Mouse (Mus musculus): ENCODE results near the gene Enox1.

Gene Enox1

DNA sequence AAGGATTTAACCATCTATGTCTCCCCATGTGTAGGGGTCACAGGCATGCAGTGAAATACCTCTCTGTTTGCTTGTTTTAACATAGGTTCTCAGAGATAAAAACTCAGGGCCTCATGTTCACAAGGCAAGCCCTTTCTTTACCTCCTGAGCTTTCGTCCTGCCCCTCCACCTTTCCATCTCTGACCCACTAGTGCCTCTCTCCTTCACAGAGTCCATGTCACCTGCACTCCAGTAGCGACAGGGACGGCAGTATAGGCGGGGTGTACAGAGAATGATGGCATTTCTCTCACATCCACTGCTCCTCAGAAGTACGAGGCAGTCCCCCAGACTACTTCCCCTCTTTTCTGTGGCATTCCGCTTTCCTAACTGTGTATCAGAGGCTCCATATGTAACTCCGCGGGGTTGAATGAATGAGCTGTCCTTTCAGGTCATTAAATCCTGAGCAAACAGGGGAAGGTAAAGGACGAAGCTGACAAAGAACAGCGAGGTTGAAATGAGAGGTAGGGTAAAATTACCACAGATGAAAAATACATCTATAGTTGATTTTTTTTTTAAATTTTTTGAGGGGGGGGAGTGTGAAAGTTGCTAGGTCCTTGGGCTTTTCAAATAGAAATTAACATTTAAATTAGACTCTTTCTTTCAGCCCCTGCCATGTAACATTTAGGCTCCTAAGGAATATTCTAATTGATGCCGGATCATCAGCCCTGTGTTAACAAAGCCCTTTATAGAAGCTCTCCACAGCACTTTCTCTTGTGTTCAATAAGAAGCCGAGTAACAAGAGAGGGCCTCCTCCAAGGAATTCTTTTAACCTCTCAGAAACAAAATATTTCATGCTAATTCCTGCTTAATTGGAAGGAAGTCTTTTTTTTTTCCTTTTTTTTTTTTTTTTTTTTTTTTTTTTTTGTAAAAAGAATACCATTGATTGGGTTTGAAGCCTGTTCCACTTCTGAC, 470.3 kb downstream of the Enox1 start:
- no peak for DNase-seq (ENCODE audit: low spot score)

DNA sequence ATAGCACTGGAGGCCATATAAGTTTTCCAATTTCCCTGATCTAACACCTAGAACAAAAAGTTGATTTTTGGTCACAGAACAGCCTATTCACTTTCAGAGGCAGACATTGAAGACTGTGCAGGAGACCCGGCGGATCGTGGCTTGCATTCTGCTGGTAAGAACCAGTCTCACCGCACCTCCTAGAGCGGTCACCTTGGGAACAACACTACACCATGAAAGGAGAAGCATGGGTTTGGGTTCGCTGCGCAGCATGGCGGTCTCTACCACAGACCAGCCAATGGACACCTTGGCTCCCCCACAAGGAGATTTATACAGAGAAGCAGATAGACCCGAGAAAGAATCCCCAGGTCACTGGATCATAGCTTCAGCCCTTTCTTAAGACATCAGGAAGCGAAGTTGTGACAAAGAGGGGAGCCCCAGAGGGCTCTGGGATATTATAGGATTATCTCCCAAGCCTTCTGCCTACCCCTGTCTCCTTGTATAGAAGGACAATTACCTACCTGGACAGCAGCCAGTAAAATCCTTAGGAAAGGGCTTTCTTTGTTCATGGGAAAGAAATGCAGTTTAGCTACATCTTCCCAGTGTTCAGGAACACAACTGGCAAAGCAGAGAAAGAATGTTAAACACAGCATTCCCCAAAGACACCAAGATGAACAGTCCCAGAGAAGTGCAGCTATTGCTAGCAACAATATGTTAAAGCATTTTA, 476.1 kb downstream of the Enox1 start:
- no peak for DNase-seq (ENCODE audit: low spot score)

DNA sequence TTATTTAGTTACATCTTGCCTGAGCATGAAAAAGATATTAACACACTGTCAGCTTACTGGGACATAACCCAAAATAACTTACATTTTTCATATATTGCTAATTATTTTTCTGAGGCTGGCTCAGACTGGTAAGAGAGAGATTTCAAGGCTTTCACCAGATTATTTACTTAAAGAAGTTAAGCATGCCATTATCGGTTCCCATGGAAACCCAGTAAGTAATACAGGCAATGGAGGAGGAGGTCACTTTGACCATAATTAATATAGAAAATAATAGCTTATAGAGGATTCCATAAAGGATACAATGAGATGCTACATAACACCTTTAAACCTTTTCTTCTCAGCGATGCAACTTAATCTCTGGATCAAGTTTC, 476.6 kb downstream of the Enox1 start:
- no peak for DNase-seq (ENCODE audit: low spot score)

DNA sequence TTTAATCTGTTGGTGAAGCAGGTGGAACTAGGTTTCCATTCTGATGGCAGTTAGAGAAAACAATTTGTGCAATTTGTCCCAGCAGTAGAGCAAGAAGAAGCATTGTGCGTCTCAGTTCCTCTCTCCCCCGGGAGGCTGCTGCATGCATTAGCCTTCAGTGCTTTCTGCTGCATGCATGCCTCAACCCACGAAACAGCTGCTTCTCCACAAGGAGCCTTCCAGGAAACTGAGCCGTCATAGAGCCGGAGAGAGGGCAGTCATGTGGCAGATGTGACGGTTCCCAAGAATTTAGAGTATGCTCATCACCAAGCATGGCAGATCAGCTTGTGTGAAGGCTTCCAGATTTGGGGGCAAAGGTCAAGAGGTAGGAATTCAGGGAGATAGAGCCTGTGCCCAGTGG, 480.4 kb downstream of the Enox1 start:
- no peak for DNase-seq (ENCODE audit: low spot score)

DNA sequence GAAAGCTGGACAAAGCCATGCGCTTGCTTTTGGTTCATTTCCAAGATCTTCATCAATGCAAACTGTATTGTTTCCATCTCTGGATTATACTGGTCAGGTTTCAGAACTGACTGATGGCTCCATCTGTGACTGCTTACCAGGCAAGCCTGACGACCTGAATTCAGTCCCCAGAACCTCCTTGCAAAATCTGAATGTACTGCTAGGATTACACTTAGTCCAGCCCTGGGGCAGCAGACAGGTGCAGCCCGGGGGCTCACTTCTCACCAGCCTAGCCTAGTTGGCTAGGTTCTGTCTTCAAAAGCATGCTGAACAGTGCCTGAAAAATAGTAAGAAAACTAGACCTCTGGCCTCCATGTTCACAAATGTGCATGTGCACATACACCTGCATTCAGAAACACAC, 481.6 kb downstream of the Enox1 start:
- DNase-seq (ENCODE audit: low spot score), result no peak

DNA sequence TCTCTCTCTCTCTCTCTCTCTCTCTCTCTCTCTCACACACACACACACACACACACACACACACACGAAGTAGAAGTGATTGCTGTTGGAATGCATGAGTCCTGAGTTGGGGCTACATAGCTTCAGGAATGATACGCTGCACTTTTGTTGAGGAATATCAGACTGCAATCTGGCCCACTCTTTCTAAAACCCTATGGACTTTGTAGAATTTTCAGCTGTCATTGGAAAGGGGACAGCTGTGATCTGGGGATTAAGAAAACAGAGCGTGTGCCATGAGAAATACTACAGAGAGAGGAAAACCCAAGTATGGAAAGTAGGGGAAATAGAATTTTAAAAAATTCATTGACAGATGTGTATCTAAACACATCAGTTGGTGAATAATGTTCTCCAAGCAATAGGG, 482.1 kb downstream of the Enox1 start:
- no peak for DNase-seq (ENCODE audit: low spot score)

DNA sequence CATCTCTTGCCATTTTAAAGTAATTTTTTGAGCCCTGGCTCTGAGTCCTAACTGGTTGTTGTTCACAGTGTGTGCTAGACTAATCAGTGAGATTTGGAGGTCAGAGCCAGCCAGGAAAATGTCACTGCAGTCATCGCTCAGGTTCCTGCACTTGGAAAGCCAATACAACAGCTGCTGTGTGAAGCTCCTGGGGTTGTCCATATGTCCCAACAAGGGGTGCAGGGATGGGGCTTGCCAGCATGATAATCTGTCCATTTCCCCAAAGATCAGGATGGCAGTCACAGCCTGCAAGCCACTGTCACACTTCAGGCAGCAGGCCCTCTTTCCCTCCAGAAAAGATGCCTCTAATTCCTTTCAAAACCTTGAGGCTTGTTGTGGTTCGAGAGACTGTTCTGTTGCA, 483.0 kb downstream of the Enox1 start:
- DNase-seq (ENCODE audit: low spot score), result no peak

DNA sequence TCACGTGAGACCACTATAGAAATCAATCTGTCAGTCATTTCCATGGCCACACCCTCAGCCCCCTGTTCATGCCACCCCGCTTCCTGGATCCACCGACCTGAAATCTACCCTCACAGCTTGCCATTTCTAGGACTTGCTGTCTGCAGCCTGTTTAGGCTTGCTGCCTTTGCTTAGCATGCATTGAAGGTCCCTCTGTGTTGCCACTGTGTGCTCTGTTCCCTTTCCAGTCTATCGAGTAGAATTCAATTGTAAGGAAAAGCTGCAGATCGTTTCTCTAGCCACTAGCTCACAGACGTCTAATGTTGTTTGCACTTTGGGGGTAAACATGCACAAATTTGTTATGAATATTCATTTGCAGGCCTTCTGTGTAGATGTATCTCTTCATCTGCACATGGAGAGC, 485.8 kb downstream of the Enox1 start:
- DNase-seq (ENCODE audit: low spot score), result no peak

DNA sequence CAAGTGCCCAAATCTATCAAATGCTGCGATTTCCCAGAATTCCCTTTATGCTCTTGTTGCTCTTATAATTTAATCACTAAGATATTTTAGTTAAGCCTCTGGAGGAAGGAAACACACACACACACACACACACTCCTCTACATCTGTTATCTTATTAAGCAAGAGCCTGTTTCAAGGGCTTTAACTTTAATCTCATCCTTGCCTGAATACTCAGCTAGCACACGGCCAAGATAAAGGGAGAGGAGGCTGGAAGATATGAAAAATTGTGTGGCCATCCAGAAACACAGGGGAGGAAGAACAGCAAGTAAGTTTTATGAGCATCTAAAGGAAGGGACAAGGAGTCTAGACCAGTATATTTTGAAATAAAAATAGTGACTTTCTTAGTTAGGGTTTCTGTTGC, 489.6 kb downstream of the Enox1 start:
- DNase-seq (ENCODE audit: low spot score), result no peak

DNA sequence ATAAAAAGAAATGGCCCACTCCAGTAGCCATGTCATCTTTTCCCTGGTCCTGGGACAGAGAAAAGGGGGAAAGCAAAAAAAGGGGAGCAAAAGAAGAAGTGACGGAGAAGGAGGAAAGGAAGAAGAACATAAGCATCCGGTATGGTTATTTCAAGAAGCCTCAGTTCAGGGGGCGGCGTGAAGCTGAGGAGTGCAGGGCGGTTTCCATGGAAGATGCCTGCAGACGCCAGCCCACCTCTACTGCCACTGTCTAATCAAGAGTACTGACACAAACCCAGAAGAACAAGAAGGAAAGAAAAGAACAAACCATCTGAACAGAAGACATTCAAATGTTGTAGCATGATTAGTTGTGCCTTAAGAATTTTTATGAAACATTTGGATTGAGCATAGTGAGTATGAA, 490.5 kb downstream of the Enox1 start:
- no peak for DNase-seq (ENCODE audit: low spot score)

DNA sequence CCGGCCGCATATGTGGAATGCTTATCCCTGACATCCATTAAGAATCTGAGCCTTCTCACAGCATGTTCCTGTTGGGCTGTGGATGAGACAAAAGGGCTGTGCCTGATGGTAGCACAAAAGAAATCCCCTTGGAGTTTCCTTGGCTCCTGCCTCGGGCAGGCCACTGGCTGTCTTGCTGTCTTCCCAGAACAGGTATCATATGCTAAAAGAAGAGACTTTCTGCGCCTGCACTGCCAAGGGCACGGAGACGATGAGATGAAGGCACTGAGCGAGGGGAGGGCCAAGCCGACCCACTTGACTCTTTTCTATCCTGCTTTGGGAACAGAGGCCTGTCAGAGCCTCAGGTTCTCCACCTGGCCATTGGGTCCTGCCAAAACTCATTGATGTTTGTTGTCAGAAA, 491.7 kb downstream of the Enox1 start:
- no peak for DNase-seq (ENCODE audit: low spot score)

DNA sequence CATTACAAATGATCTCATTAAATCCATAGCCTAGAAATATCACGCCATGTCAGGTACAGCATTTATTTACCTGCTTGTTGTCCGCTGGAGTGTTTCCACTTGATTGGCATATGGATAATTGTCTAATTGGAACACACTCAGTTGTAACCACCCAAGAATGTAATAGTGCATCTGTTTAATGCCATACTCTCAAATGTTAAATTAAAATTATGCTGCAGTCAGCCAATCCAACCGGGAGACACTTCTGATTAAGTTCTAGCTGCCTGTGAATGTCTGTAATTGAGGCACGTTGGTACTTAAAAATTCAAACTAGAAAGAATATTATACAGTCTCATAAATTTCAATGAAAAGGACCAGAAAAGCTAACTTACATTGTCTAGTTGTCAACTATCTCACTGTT, 502.2 kb downstream of the Enox1 start:
- DNase-seq (ENCODE audit: low spot score), result no peak

DNA sequence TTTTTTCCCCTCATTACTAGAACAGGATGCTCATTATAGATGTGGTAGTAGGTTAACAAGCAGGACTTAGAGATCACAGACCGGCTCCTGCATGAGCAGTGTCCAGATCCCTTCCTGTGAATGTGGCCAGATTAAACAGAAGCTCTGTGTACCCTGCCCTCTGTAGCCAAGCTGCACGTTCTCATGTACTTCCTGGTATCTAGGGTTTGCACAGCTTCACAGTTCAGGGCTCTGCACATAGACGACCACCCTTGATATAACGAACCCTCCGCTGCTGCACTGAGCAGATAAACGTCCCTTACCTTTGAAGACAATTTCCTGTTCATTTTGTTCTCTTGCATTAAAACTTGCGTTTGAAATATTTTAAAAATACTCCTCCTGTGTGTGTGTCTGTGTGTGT, 505.7 kb downstream of the Enox1 start:
- DNase-seq (ENCODE audit: low spot score), result no peak

DNA sequence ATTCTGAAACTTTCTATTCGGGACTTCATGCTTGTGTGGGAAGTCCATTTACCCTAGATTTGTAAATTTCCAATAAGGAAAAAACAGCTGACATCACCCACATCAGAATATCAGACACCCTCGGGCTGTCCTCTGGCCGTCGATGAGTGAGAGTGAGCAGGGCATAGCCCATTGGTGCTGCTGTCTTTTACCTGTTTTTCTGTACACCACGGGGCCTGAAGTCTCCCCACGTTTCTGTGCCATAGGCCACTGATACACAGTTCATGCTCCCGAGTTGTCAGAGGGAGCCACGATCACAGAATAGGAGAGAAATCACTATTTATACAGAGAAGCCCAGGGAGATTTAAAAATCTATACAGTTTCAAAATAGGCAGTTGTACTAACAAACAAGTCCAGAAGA, 506.4 kb downstream of the Enox1 start:
- no peak for DNase-seq (ENCODE audit: low spot score)

DNA sequence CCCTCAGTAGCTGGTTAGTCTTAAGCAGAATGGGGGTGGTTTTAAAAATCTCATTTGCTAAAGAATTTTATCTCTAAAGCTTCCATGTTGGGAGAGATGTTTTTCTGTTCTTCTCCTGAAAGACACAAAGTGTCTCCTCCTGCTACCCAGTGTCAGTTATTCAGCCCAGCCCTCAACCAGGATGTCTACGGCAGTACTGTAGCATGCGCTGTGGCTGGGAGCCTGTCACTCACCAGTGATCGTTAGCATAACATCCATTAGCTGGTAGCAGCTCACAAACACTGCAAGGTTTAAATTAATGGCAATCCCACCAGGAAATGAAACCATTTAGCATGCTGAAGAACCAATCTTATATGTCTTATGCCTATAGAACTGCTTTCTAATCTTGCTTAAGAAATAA, 511.5 kb downstream of the Enox1 start:
- no peak for DNase-seq (ENCODE audit: low spot score)

DNA sequence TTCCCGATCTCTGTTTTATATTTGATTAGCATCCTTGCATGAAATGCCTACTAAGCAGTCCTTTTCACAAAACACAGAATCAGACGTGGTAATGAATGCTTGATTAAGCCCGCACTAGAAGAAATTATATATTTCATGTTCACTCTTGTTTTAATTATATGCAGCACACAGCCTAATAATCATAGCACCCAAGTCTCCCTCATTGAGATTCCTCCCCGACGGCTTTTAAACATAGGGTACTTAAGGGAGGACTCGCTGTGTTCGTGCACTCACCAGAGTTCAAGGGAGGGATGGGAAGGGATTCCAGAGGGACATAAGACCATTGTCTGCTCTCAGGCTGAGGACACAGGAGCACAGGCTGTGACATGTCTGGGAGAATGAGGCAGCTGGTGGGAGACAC, 512.9 kb downstream of the Enox1 start:
- DNase-seq (ENCODE audit: low spot score), result no peak

DNA sequence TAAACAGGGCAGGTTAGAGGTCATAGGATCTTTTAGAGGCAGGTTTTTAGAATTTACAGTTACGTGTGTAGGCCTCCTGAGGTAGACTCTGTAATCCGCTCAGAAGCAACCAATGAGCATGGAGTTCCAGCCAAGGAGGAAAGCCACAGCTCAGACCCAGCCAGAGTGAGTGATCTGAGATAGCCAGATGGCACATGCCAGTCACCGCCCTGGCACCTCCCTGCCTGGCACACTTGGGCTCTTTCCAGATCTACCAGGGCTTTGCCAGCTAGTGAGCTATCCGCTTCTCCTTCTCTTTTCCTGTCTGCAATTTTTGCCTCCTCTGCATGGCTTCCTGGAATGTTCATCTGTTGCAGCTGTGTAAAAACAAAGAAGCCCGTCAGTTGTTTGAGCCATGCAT, 514.4 kb downstream of the Enox1 start:
- no peak for DNase-seq (ENCODE audit: low spot score)

DNA sequence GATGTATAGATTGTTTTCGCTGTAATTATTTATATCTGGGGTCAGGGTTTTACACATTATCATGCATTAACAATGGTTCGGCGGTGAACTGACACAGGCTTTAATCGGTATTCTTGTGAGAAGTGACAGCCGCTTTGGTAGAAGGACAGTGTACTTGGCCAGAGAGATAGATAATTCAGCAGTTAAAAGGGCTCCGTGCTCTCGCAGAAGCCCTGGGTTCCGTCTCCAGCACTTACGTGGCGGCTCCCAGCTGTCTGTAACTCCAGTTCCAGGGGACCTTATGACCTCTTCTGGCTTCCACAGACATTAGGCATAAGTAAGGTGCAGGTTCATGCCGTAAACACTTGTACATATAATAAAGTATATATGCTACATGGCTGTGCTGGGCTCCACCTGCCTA, 515.4 kb downstream of the Enox1 start:
- no peak for DNase-seq (ENCODE audit: low spot score)

DNA sequence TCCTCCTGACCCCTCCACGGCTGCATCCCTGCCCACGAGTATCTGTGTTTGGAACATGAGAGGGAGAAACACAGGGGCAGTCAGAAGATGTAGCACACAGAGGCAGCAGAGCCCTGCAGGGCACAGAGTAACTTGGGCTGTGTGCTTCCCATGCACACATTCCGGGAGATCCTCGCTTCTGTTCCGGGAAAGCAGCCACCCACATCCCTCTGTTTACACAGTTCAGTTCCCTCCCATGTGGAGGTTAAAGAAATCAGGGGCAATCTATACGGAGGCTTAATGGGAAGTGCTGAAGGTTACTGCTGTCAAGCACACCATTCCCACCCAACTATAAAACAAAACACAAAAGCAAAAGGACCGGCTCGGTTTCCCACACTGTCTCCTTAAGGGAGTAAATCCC, 516.6 kb downstream of the Enox1 start:
- DNase-seq (ENCODE audit: low spot score), result no peak

DNA sequence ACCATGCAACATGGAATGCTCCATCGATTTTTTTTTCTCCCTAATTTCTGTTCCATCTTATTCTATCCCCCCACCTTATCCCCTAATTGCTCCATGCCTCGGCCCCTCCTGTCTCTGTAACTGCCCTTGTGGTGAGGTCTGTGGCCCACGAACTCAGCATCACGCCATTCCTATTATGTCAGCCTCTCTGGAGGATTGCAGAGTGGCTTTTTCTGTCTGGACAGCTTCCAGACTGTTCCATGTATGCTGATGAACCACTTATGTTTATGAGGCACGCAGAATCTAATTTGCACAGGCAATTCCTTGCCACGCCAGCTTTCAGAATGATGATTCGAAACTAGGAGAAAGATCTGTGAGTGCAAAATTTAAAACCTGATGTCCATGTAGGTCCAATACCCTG, 521.4 kb downstream of the Enox1 start:
- DNase-seq (ENCODE audit: low spot score), result no peak

DNA sequence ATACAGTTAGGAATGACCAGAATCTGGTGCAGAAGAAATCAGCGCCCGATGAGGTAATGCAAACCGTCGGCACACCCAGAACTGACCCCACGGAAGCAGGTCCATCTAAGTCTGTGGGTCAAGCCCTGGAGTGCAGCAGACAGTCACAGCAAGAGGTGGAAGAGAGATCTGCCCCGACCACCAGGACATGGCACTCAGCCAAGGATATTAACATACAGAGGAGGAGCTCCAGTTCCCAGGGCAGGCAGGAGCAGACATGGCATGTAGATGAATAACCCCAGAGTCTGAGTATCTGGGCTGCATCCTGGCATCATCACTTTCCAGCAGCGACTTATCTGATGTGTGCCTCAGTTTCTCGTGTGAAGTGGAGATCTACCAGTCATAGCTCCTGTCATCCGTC, 523.3 kb downstream of the Enox1 start:
- no peak for DNase-seq (ENCODE audit: low spot score)

DNA sequence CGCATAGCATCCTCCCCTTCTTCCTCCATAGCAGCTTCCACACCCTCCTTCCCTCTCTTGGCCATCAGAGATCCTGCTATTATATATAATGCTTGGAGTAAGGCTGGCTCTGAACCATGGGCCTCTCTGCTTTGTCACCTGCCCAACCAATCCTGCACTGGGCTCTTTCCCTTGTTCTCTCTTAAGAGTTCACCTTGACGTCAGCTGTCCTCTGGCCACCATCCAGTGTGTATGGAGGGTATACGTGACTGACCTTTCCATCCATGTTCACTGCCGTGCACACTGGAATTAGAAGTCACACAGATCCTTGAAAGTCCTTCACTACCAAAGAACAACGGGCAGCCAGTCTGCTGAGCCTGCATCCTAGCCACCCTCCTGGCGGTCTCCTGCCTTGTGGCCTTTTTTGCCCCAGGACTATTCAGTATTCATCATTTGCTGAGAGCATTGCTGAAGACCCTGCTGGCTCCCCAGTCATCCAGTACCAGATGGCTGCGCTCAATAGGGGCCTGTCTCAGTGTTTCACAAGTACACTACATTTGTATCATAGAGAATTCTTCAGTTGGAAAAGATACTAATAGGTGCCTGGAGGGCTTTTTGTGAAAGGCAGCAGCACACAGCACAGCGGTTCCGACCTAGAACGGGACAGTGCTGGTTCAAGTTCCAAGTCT, 526.5 kb downstream of the Enox1 start:
- DNase-seq (ENCODE audit: low spot score), result no peak

DNA sequence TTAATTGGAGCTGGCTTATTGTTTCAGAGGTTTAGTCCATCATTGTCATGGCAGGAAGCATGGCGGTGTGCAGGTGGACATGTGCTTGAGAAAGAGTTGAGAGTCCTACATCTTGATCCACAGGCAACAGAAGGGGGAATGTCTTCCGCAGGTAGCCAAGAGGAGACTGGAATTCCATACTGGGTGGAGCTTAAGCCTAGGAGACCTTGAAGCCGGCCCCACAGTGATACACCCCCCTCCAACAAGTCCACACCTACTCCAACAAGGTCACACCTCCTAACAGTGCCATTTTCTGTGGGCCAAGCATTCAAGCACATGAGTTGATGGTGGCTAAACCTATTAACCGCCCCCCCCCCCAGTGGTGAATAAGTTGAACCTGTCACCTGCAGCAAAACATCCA, 533.3 kb downstream of the Enox1 start:
- no peak for DNase-seq (ENCODE audit: low spot score)

All from ovary, postnatal 10 days (tissue).